Mouse (Mus musculus): ENCODE data around the gene Heatr1. TPM values are rescaled to one million over a fixed set of nuclear protein-coding genes. Genes with fewer than 3 reads are reported as not detected.

Heatr1 gene
- polyA plus RNA-seq, 1 experiment from 2014 or later: 27.8 TPM

Other genes starting within 250 kb of the Heatr1 start
- gene Mtr, start 136.9 kb upstream of the Heatr1 start, polyA plus RNA-seq (2016; fragmentation: Nextera tagmentation; extraction: Ambion mirVana): 13.0 and 17.3 TPM in 2 replicates
- 0.93 and 1.9 TPM in 2 replicates for gene Actn2, start 54.3 kb upstream of the Heatr1 start, polyA plus RNA-seq (2016; fragmentation: Nextera tagmentation; extraction: Ambion mirVana)
- 8.5 and 11.3 TPM in 2 replicates for gene Lgals8, start 69.9 kb downstream of the Heatr1 start, polyA plus RNA-seq (2016; fragmentation: Nextera tagmentation; extraction: Ambion mirVana)
- 1.1 TPM in 2 replicates for gene Edaradd, start 125.4 kb downstream of the Heatr1 start, polyA plus RNA-seq (2016; fragmentation: Nextera tagmentation; extraction: Ambion mirVana)
- 7.8 and 10.7 TPM in 2 replicates for gene Ero1lb, start 170.8 kb downstream of the Heatr1 start, polyA plus RNA-seq (2016; fragmentation: Nextera tagmentation; extraction: Ambion mirVana)